Mouse (Mus musculus) bone marrow, adult 2 months (tissue): ENCODE measurements at regions not wholly inside any gene's neighbourhood (a gene's known extent, or its start where the extent isn't known, plus 50 kb on each side); places are given as distances from the start of the nearest gene placed in this dataset.

Experiments used
- CTCF ChIP-seq: fragments of 200-500 bp; IDR thresholded peaks from 2 replicates; pipeline ENCODE4 v1.5.1; 2011; ENCODE audit warnings: low read length, control low read depth; ENCODE audit not compliant: control insufficient read depth, insufficient read depth
- POLR2A ChIP-seq: fragments of 200-500 bp; IDR thresholded peaks from 2 replicates; pipeline ENCODE4 v1.6.1; 2011; ENCODE audit warnings: low read depth, mild to moderate bottlenecking, control low read depth, low read length, borderline replicate concordance; ENCODE audit not compliant: control insufficient read depth

DNA sequence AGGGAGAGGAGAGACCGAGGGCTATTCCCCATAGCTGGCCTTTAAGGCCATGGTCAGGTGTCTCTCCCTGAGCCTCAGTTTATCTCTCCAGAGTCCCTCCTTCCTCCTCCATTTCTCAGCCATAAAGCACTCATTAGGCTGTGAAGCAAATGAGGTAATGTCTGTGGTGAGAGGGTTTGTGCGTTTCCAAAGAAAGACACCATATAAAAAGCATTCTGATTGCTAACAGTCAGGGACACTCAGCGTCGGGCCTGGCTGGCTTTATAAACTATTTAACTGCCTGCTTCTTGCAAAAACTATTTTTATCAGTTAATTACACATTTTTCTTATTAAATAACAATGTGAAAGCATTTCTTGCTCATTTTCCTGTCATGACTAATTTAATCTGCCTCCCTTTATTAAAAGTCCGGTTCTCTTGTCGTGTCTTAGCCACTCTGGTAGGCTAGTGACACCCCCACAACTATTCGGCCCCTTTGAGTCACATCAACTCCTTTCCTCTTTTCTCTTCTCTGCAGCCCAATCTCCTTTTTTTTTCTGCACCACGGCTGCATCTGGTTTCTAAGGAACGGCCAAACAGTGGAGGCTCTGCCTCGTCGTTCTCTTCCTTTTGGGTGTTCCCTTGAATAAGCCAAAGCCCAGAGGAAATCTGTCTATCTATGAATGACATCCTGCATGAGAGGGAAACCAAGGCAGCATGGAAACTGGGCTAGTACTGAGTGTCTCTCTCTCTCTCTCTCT is 114.6 kb upstream of the Lmo4 start:
- TF ChIP-seq CTCF (no peak), POLR2A (no peak)
